Comparison of ENCODE assay signal across 8 mouse cellular contexts in the genomic region with DNA sequence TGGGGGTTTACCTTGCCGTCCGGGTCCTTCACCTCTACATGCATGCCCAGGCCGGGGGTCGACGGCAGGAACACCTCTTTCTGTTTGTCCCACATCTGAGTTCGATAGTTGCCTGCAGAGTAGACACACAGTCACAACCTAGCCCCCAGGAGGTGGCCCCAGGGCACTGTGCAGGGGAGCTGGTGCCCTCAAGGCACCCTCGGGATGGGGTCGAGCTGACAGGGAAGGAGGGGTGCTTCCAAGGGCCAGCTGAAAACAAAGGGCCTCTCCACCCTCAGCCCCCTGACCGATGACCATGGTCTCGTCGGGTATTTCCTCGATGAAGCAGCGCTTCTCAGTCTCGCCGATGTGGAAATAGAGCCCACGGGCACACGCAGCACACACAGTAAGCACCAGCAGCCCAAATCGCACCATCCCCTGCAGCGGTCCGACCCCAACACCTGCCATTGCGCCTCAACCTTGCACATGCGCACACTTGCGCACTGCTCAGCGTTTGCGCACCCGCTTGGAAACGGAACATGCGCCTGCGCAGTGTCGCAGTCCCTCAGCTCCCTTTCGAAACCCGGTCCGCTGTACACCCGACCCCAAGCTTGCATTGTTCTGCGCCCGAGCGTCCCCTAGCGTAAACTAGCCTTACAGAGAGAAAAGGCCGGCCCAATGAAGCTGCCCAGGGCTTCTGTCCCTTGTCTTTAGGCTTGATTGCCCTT. TPM values are rescaled to one million over a fixed set of nuclear protein-coding genes. Genes with fewer than 3 reads are reported as not detected.
A peak's percentile ranks its signal among the peaks of the same experiment; 100 is the strongest.
DNase-seq lines count a peak whose midpoint lies in the region; ATAC-seq lines count a peak whose summit lies in the region.

TSS of gene Tmed4 (minus strand) at position 484 of the 707 bp plus-strand sequence.

- peaks cover 3% of the 10 kb centered on the region; the same call in 1 of the 2 replicates for H3K36me3 ChIP-seq in hindbrain, embryonic 11.5 days (ENCODE audit: control insufficient read depth, insufficient read depth, low read length)

- peak; percentile 96 for ATAC-seq in hindbrain, embryonic 11.5 days (ENCODE audit: low FRiP score)

- H3K9me3 ChIP-seq in hindbrain, embryonic 11.5 days (ENCODE audit: control insufficient read depth, low read length) = no peaks in the 10 kb centered on the region

- peak within 1 kb of the TSS; percentile 95 for H3K9ac ChIP-seq in hindbrain, embryonic 11.5 days (ENCODE audit: low read depth, low read length)

- peak within 1 kb of the TSS; percentile 81 for H3K4me2 ChIP-seq in hindbrain, embryonic 11.5 days (replicated peaks; ENCODE audit: low read depth, low read length)

- H3K4me1 ChIP-seq in hindbrain, embryonic 11.5 days (replicated peaks; ENCODE audit: control insufficient read depth, insufficient read depth, low read length) = peaks cover 5% of the 10 kb centered on the region; the same call in 1 of the 2 replicates

- peak; percentile 94 for DNase-seq in Muller cell, postnatal 12 days (ENCODE audit: inconsistent ontology term)
- peak; percentile 99 for DNase-seq in cerebellum, adult 9-11 months
- DNase-seq in frontal cortex, adult 2 months (ENCODE audit: extremely low spot score in 1 of 2, low spot score in 1 of 2) = peak; percentile 93 to 99
- DNase-seq in hindbrain, embryonic 11.5 days (ENCODE audit: low spot score) = peak; percentile 99
- DNase-seq in layer of hippocampus, postnatal 10 days (ENCODE audit: low spot score in 2 of 2) = peak; percentile 98 to 99
- peak; percentile 99 for DNase-seq in lung, postnatal 10 days
- peak; percentile 98 for DNase-seq in ovary, postnatal 36 days (ENCODE audit: low spot score)
- DNase-seq in thymus, postnatal 25 days = peak; percentile 98

- H3K4me3 ChIP-seq in hindbrain, embryonic 11.5 days (ENCODE audit: low read depth, low read length) = peak within 1 kb of the TSS; percentile 98

- under 1% methylated on average over 39 of the region's 39 CpGs for WGBS in hindbrain, embryonic 11.5 days

- peak within 1 kb of the TSS; percentile 74 for H3K27ac ChIP-seq in hindbrain, embryonic 11.5 days (ENCODE audit: low read depth, low read length)

- no peaks in the 10 kb centered on the region for H3K27me3 ChIP-seq in hindbrain, embryonic 11.5 days (ENCODE audit: control insufficient read depth, insufficient read depth, low read length)

RNA-seq across cellular contexts. Expression of gene Tmed4, which starts in this region (rescaled TPM):
- polyA plus RNA-seq in frontal cortex, adult 2 months (2012; rRNA removed) = 126 and 128 TPM in 2 replicates
- 152 and 166 TPM in 2 replicates for polyA plus RNA-seq in hindbrain, embryonic 11.5 days (2014; fragmentation: Nextera tagmentation; extraction: Ambion mirVana)
- 10 to 100 TPM; 67.6 to 73.7 TPM for total RNA-seq in layer of hippocampus, postnatal 10 days (2021)

Comparison
In these comparisons a context has a peak if more than half of its experiments do, and no peak if none do; other contexts are left out.
1. Peak in every context shown above with its lines: DNase-seq, ATAC-seq, H3K4me3 ChIP-seq and H3K27ac ChIP-seq.